Mouse (Mus musculus) lung, adult 18-20 months (tissue): ENCODE measurements around the gene Pdgfc.

Experiments
- DNase-seq, 2 experiments: peaks; one replicate each; pipeline ENCODE4 v3.0.0; 2022; ENCODE audit warnings: mixed read lengths in 2 of 2

The Pdgfc gene

DNA sequence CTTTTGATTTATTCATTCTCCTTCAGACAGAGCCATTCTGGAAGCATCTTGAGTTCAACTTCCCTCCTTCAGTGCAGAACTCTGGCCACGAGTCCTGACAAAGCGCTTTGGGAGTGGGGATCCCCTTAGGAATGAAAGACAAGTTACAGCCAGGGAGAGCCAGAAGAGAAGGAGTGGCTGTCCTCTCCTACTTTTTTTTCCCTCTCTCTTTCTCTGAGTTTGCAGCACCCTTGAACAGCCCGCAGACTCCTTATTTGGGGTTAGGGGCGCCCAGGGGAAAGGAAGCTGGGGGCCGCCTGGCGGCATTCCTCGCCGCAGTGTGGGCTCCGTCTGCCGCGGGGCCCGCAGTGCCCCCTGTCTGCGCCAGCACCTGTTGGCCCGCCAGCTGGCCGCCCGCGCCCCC, at the start of gene Pdgfc:
TSS of gene Pdgfc (plus strand) at position 266 of the 403 bp plus-strand sequence.
- no peak for DNase-seq

- DNase-seq, result no peak
Observed at GRCm38 (mm10) chr3:81009245-81009644, 27.0 kb upstream of the Pdgfc start.

DNA sequence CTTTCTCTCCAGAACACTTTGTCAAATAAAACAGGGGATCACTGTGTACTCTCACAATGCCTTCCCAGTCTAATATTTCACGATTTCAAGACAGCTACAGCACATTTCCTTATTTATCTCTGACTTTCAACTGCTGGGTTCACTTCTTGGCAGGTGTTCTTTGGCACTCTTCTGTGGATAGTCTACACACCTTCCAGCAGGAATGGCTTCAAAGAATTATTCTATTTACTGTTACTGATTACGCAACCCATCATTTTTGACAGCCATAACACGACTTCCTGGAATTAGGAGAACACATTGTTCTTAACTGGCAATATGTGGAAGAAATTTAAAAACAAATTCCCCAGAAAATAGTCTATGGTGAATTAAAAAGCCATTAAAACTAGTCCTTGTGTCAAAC, 26.3 kb upstream of the Pdgfc start:
- DNase-seq, result peak in 1 of 2 experiments; percentile 14

- DNase-seq, result peak; percentile 71 to 83
Observed at GRCm38 (mm10) chr3:81017385-81018051, 18.7 kb upstream of the Pdgfc start.

- no peak for DNase-seq
Observed at GRCm38 (mm10) chr3:81020064-81020463, 16.2 kb upstream of the Pdgfc start.

GRCm38 (mm10) chr3:81021783-81022182, 14.4 kb upstream of the Pdgfc start:
- no peak for DNase-seq

DNA sequence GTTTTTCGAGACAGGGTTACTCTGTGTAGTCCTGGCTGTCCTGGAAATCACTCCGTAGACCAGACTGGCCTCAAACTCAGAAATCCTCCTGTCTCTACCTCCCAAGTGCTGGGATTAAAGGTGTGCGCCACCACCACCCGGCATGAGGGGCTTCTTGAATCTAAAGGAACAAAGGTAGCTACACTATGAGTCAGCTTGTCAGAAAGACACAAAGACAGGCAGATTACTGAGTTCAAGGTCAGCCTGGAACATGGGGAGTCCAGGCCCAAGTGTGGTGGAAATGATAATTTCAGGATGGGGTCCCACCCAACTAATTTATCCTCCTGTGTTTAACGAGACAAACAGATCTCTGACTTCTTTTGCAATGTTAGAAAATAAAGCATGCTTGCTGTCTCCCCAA, 13.9 kb upstream of the Pdgfc start:
- no peak for DNase-seq

DNA sequence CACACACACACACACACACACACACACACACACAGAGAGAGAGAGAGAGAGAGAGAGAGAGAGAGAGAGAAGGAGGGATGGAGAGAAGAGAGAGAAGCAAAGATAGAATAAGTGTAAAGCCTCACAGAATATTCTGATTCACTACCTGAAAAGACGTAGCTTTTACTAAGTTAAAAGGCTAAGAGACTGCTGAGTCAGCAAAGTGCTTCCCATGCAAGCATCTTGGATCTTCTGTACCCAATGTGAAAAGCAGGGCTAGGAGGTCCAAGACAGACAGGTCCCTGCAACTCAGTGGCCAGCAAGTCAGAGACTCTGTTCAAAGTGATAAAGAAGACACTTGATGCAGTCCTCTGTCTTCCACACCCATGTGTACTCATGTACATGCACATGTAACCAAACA, 13.4 kb upstream of the Pdgfc start:
- DNase-seq, result no peak

DNA sequence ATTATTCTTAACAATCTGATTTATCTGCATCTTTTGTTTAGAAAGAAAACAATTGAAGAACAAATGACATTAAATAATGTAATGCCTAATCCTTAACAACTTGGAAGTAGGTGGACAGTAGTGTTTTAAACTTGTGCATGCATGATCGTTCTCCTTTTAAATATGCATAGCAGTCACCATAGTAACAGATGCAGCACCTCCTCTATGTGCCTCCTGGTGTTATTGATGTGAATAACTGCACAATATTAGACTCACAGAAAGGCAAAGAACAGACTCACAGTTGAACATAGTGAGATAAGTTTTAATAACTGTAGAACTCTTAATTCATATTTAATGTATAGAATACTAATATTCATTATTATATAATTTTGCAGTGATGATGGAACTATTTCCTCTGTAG, 12.6 kb upstream of the Pdgfc start:
- DNase-seq, result no peak

- DNase-seq, result no peak
Observed at GRCm38 (mm10) chr3:81025568-81026213, 10.5 kb upstream of the Pdgfc start.

GRCm38 (mm10) chr3:81028361-81028760, 7.9 kb upstream of the Pdgfc start:
- no peak for DNase-seq

DNA sequence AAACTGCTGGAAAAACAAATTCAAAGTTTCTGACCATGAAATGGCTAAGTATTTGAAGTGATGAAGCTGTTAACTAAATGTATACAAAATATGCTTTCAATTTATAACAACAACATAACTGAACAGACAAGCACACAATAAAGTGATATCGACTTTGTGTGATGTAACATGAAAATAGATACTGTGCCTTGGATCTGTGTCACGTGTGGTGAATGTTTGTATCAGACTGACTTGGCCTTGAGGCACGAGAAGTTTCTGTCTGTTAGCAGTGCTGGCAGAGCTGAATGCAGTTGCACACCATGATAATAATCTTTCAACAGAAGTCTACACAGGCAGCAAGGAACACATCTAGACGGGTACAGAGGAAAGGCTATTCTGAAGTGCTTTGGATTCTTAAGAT, 6.9 kb upstream of the Pdgfc start:
- no peak for DNase-seq

GRCm38 (mm10) chr3:81029909-81030308, 6.3 kb upstream of the Pdgfc start:
- DNase-seq, result no peak

GRCm38 (mm10) chr3:81030311-81030710, 5.9 kb upstream of the Pdgfc start:
- DNase-seq, result no peak

- DNase-seq, result no peak
Observed at GRCm38 (mm10) chr3:81032014-81032413, 4.2 kb upstream of the Pdgfc start.

DNA sequence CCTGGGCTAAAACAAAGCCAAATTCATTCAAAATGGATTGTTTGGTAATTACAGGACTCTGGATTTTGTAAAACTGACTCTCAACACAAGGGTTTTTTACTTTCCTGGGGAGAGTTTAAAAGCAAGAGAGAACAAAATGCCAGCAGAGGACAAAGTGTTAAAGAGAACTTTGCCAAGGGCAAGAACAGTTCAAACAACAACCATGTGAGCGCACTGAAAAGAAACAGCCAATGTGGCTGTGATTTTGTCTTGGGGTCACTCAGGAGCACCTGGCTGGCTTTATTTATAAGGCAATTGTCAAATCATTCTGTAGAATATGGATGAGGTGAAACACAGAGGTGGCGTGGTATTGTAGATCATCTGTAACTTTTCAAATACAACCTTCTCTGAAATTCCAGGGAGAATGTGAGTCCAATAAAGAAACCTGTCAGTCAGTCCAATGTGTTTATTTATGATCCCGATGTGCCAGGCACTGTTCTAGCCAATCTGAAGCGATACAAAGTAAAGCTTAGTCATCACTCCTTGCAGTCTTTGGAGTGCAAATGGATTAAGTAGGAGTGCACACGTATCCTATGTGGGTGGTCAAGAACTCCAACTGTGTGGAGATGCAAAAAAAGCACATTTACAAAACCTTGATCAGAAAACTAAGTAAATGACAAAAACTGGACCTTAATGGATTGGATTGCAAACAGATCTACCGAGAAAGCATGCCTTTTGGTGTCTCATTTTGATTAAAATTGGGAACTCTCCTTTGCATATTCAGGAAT, 1.7 kb upstream of the Pdgfc start:
- DNase-seq, result no peak

DNA sequence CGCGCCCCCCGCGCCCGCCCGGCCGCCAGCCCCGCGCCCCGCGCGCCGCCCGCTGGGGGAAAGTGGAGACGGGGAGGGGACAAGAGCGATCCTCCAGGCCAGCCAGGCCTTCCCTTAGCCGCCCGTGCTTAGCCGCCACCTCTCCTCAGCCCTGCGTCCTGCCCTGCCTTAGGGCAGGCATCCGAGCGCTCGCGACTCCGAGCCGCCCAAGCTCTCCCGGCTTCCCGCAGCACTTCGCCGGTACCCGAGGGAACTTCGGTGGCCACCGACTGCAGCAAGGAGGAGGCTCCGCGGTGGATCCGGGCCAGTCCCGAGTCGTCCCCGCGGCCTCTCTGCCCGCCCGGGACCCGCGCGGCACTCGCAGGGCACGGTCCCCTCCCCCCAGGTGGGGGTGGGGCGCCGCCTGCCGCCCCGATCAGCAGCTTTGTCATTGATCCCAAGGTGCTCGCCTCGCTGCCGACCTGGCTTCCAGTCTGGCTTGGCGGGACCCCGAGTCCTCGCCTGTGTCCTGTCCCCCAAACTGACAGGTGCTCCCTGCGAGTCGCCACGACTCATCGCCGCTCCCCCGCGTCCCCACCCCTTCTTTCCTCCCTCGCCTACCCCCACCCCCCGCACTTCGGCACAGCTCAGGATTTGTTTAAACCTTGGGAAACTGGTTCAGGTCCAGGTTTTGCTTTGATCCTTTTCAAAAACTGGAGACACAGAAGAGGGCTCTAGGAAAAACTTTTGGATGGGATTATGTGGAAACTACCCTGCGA, 517 bp downstream of the Pdgfc start:
- DNase-seq, result peak; percentile 25 to 34

GRCm38 (mm10) chr3:81037312-81037859, 1.2 kb downstream of the Pdgfc start:
- peak in 1 of 2 experiments; percentile 16 for DNase-seq

DNA sequence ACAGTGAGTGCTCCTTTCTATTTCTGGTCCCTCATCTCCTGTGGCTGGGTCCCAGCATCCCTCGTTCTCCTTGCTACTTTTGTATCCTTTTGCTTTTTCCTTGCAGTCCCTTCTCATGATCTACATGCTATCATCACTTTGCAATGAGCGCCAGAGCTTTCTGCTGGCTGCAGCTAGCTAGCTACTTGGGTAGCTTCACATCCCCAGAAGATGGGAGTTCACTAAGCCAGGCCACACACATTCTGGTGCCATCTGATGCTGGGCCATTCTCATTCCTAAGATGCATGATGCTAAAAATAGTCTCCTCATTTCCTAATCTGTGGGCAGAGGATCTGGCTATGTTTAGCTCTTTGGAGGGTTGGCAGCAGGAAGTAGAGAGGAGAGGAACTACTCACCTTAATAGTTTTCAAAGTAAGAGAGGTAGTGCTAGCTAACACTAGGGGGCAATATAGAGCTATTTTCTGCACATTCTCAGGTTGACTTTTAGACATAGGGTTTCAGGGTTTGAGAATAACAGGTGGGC, 3.0 kb downstream of the Pdgfc start:
- no peak for DNase-seq

DNA sequence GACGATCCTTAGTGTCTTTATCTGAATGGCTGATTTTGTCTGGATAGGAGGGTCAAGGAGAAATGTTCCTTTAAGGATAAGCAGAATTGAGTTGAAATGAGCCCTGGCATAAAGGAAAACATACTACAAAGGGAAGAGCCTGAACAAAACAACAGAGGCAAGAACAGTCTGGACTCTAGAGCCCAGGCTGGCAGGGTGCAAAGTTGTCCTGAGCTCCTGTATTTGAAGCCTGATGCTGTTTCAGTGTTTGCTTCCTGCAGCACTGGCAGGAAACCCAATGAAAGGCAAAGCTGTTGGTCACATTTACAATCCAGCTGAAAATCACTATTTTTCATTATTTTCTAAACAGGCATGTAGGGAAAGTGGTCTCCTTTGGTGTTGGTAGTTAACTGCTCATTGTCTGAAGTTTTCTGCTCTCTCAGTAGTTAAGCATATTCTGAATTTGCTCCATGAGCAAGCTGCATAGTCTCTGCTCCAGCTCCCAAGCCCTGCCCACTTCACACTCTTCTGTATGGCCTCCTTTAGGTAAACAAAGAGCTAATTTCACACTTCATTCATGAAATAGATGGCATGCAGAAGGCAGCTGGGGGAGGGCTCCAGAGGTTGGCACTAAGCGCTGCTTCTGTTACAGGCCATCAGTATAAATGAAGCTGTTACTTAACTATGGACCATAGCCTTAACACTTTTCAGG, 8.6 kb downstream of the Pdgfc start:
- no peak for DNase-seq

DNA sequence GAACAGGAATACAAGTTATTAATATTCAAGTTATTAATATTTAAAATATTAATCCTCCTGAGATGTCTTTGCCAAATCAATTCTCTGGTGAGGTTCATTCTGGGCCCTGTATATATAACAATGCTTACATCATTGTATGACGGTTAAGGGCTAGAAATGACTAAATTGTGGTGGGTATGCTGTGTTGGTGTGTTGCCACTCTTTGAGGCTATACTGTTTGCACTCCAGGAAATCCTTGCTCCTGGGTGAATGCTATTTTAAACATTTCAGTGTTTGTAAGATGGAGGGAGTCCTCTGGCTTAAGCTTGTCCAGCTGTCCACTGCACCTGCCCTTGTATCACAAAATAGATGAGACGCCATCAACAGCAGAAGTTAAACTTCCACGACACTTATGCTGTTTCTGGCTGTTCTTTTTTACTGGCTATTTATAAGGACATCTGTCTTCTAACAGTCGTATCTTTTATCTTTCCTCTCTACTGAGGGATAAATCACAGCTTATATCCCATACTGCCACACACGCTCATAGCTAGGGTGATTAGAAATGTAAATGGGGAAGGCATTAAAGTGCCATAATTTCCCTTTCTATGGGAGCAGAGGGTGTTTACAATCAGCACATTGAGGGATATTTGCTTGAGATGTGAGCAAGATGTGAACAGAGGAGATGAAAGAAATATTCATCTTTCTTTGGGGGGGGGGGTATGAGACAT, 9.3 kb downstream of the Pdgfc start:
- no peak for DNase-seq
